Mouse (Mus musculus): ENCODE measurements at regions not wholly inside any gene's neighbourhood (a gene's known extent, or its start where the extent isn't known, plus 50 kb on each side); places are given as distances from the start of the nearest gene placed in this dataset.

GRCm38 (mm10) chr13:5789302-5789701, 72.0 kb upstream of the Klf6 start:
- Histone ChIP-seq H3K4me3 (replicated peaks) (no peak overlapping the region), H3K27me3 (no peaks in the 10 kb centered on the region)

GRCm38 (mm10) chr13:5802079-5802478, 59.2 kb upstream of the Klf6 start:
- H3K27ac ChIP-seq: no peak overlapping the region
- no peaks in the 10 kb centered on the region for H3K36me3 ChIP-seq
- WGBS: 21% methylated on average over 7 of the region's 7 CpGs
- peaks cover 5% of the 10 kb centered on the region; the same call in 1 of the 2 replicates for H3K4me1 ChIP-seq (replicated peaks)
- no peak overlapping the region for H3K4me2 ChIP-seq
- H3K9me3 ChIP-seq: no peaks in the 10 kb centered on the region
- no peaks in the 10 kb centered on the region for H3K27me3 ChIP-seq
- H3K4me3 ChIP-seq (replicated peaks): no peak overlapping the region
- ATAC-seq (ENCODE audit: insufficient number of reproducible peaks, insufficient read depth, low FRiP score, low TSS enrichment, low read depth): no peak
- H3K9ac ChIP-seq (replicated peaks): no peak overlapping the region

More at GRCm38 (mm10) chr13:5789302-5789701, 72.0 kb upstream of the Klf6 start:
- 94% methylated on average over 3 of the region's 3 CpGs for WGBS
- H3K9ac ChIP-seq (replicated peaks): no peak overlapping the region
- H3K27ac ChIP-seq: no peak overlapping the region
- no peak for ATAC-seq (ENCODE audit: insufficient number of reproducible peaks, insufficient read depth, low FRiP score, low TSS enrichment, low read depth)
- no peak overlapping the region for H3K4me2 ChIP-seq
- no peaks in the 10 kb centered on the region for H3K4me1 ChIP-seq (replicated peaks)
- H3K36me3 ChIP-seq: no peaks in the 10 kb centered on the region
- no peaks in the 10 kb centered on the region for H3K9me3 ChIP-seq

GRCm38 (mm10) chr13:5802826-5803225, 58.5 kb upstream of the Klf6 start:
- WGBS: 59% methylated on average over 14 of the region's 14 CpGs
- Histone ChIP-seq H3K4me1 (replicated peaks) (peaks cover 5% of the 10 kb centered on the region; the same call in 1 of the 2 replicates), H3K4me3 (replicated peaks) (no peak overlapping the region), H3K27me3 (no peaks in the 10 kb centered on the region), H3K36me3 (no peaks in the 10 kb centered on the region), H3K27ac (no peak overlapping the region), H3K9ac (replicated peaks) (no peak overlapping the region), H3K9me3 (no peaks in the 10 kb centered on the region), H3K4me2 (no peak overlapping the region)
- ATAC-seq (ENCODE audit: insufficient number of reproducible peaks, insufficient read depth, low FRiP score, low TSS enrichment, low read depth): no peak

- Histone ChIP-seq H3K4me3 (replicated peaks) (no peak overlapping the region), H3K27ac (no peak overlapping the region), H3K27me3 (no peaks in the 10 kb centered on the region), H3K36me3 (no peaks in the 10 kb centered on the region), H3K4me2 (no peak overlapping the region), H3K9ac (replicated peaks) (no peak overlapping the region), H3K4me1 (replicated peaks) (peaks cover 5% of the 10 kb centered on the region; the same call in 1 of the 2 replicates), H3K9me3 (no peaks in the 10 kb centered on the region)
- 32% methylated on average over 6 of the region's 6 CpGs for WGBS
- no peak for ATAC-seq (ENCODE audit: insufficient number of reproducible peaks, insufficient read depth, low FRiP score, low TSS enrichment, low read depth)
Measured at GRCm38 (mm10) chr13:5803540-5804380, 57.5 kb upstream of the Klf6 start.

- Histone ChIP-seq H3K9ac (replicated peaks) (no peak overlapping the region), H3K4me1 (replicated peaks) (peaks cover 5% of the 10 kb centered on the region; the same call in 1 of the 2 replicates), H3K4me3 (replicated peaks) (no peak overlapping the region), H3K27ac (no peak overlapping the region), H3K9me3 (no peaks in the 10 kb centered on the region), H3K27me3 (no peaks in the 10 kb centered on the region), H3K4me2 (no peak overlapping the region), H3K36me3 (no peaks in the 10 kb centered on the region)
- 53% methylated on average over 7 of the region's 7 CpGs for WGBS
- ATAC-seq (ENCODE audit: insufficient number of reproducible peaks, insufficient read depth, low FRiP score, low TSS enrichment, low read depth): no peak
Measured at GRCm38 (mm10) chr13:5804381-5804941, 56.8 kb upstream of the Klf6 start.

- Histone ChIP-seq H3K4me3 (replicated peaks) (no peak overlapping the region), H3K27ac (no peak overlapping the region)
- ATAC-seq (ENCODE audit: insufficient number of reproducible peaks, insufficient read depth, low FRiP score, low TSS enrichment, low read depth): no peak
Measured at GRCm38 (mm10) chr13:5808380-5808779, 52.9 kb upstream of the Klf6 start.

More at GRCm38 (mm10) chr13:5808380-5808779, 52.9 kb upstream of the Klf6 start:
- Histone ChIP-seq H3K9ac (replicated peaks) (no peak overlapping the region), H3K4me2 (no peak overlapping the region), H3K4me1 (replicated peaks) (no peaks in the 10 kb centered on the region; the same call in 1 of the 2 replicates), H3K27me3 (no peaks in the 10 kb centered on the region), H3K36me3 (no peaks in the 10 kb centered on the region), H3K9me3 (no peaks in the 10 kb centered on the region)
- 80% methylated on average over 2 of the region's 2 CpGs for WGBS
